Mouse (Mus musculus) ES-Bruce4 (cell line): ENCODE results near the gene Stk24.

Experiments
- CTCF ChIP-seq: IDR thresholded peaks from one replicate; pipeline ENCODE4 v1.8.1; 2011; ENCODE audit warnings: low read depth, low read length
- EP300 ChIP-seq: IDR thresholded peaks from 2 replicates; pipeline ENCODE4 v1.6.1; 2011; ENCODE audit warnings: low read depth, low read length; ENCODE audit not compliant: insufficient read depth
- POLR2A ChIP-seq: IDR thresholded peaks from one replicate; pipeline ENCODE4 v1.8.1; 2011; ENCODE audit warnings: low read length; ENCODE audit not compliant: insufficient read depth

- TF ChIP-seq CTCF (no peak), EP300 (no peak), POLR2A (no peak)
These were observed 27.1 kb downstream of the Stk24 start for GRCm38 (mm10) chr14:121352744-121353143.
